ENCODE assay signal across 29 mouse cellular contexts in the genomic region with DNA sequence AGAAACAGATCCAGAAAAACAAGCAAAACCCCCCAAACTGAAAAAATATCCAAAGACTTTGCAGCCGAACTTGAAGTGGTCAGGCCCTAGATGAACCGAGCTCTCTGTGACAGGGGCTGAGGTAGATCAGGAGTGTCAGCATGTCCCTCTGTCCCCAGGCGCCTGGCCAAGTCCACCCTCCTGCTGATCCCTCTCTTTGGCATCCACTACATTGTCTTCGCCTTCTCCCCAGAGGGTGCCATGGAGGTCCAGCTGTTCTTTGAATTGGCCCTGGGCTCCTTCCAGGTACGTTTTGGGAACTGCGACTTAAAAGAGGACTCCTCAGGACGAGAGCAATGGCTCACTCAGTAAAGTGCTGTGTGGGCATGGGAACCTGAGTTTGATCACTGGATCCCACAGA. TPM values are rescaled to one million over a fixed set of nuclear protein-coding genes. Genes with fewer than 3 reads are reported as not detected.
A peak's percentile ranks its signal among the peaks of the same experiment; 100 is the strongest.
DNase-seq lines count a peak whose midpoint lies in the region; ATAC-seq and TF ChIP-seq lines count a peak whose summit lies in the region.
"Had no signal": no experiment of that assay in that cellular context is flagged by ENCODE, and none has a peak within 500 bp of the region (broad histone marks: within the 10 kb centered on the region; RNA-seq: fewer than 3 reads in every experiment).

No protein-coding gene starts in this region.

- no peak for DNase-seq in embryonic facial prominence, embryonic 10.5 days (ENCODE audit: low spot score)
- peak; percentile 27 for DNase-seq in left cerebral cortex, postnatal 4 days
- DNase-seq in left cerebral cortex, adult 9 months (ENCODE audit: low spot score in 2 of 2) = no peak
- peak; percentile 26 for DNase-seq in cerebellum, adult 8-10 months
- peak; percentile 53 to 62 for DNase-seq in cerebellum, postnatal 36 days
- DNase-seq: adrenal gland, postnatal 36 days; forebrain, postnatal 0 days; heart, postnatal 4 days; layer of hippocampus, postnatal 36 days; liver, embryonic 13.5 days; lung, adult 2 months; lung, postnatal 14 days; right cerebral cortex, postnatal 14 days; spleen, adult 18-20 months had no signal

- WGBS in embryonic facial prominence, embryonic 13.5 days = 74% methylated on average over 7 of the region's 7 CpGs
- 68% methylated on average over 7 of the region's 7 CpGs for WGBS in embryonic facial prominence, embryonic 10.5 days
- WGBS in intestine, postnatal 0 days = 80% methylated on average over 7 of the region's 7 CpGs

- TF ChIP-seq CTCF in intestine, postnatal 0 days (IDR thresholded peaks at IDR 0.05; ENCODE audit: low read depth) = no peak

- peaks cover 7% of the 10 kb centered on the region for H3K4me1 ChIP-seq in embryonic facial prominence, embryonic 13.5 days
- peaks cover 24% of the 10 kb centered on the region for H3K4me1 ChIP-seq in embryonic facial prominence, embryonic 10.5 days
- no peaks in the 10 kb centered on the region for H3K4me1 ChIP-seq in intestine, postnatal 0 days (replicated peaks; ENCODE audit: control insufficient read depth, insufficient read depth, low read length)
- H3K4me1 ChIP-seq: hindbrain, embryonic 15.5 days; liver, embryonic 13.5 days had no signal

- no peak overlapping the region for H3K9ac ChIP-seq in embryonic facial prominence, embryonic 13.5 days
- no peak overlapping the region for H3K9ac ChIP-seq in intestine, postnatal 0 days (ENCODE audit: low read depth, low read length)
- H3K9ac ChIP-seq: forebrain, postnatal 0 days; heart, embryonic 15.5 days; hindbrain, embryonic 15.5 days; liver, embryonic 13.5 days had no signal

- peak overlapping the region; percentile 8; the same call in 1 of the 2 replicates for H3K27ac ChIP-seq in embryonic facial prominence, embryonic 13.5 days
- H3K27ac ChIP-seq in embryonic facial prominence, embryonic 10.5 days (replicated peaks) = no peak overlapping the region
- no peak overlapping the region for H3K27ac ChIP-seq in intestine, postnatal 0 days (ENCODE audit: low read depth, low read length)
- H3K27ac ChIP-seq: heart, embryonic 15.5 days; hindbrain, embryonic 15.5 days; liver, embryonic 13.5 days had no signal

- no peaks in the 10 kb centered on the region for H3K27me3 ChIP-seq in embryonic facial prominence, embryonic 13.5 days
- no peaks in the 10 kb centered on the region for H3K27me3 ChIP-seq in embryonic facial prominence, embryonic 10.5 days (replicated peaks; ENCODE audit: low read depth, poor library complexity, severe bottlenecking)
- H3K27me3 ChIP-seq in intestine, postnatal 0 days (replicated peaks; ENCODE audit: control insufficient read depth, insufficient read depth, low read length) = no peaks in the 10 kb centered on the region
- H3K27me3 ChIP-seq: heart, embryonic 15.5 days; hindbrain, embryonic 15.5 days; liver, embryonic 13.5 days had no signal

- H3K36me3 ChIP-seq in embryonic facial prominence, embryonic 13.5 days = no peaks in the 10 kb centered on the region
- no peaks in the 10 kb centered on the region for H3K36me3 ChIP-seq in embryonic facial prominence, embryonic 10.5 days (replicated peaks)
- H3K36me3 ChIP-seq in intestine, postnatal 0 days (ENCODE audit: control insufficient read depth, insufficient read depth) = no peaks in the 10 kb centered on the region
- H3K36me3 ChIP-seq: heart, embryonic 15.5 days; hindbrain, embryonic 15.5 days; liver, embryonic 13.5 days had no signal

- no peak overlapping the region for H3K4me3 ChIP-seq in embryonic facial prominence, embryonic 13.5 days
- H3K4me3 ChIP-seq in embryonic facial prominence, embryonic 10.5 days = no peak overlapping the region
- H3K4me3 ChIP-seq in intestine, postnatal 0 days (ENCODE audit: low read depth, low read length) = no peak overlapping the region
- H3K4me3 ChIP-seq: heart, embryonic 15.5 days; hindbrain, embryonic 15.5 days; liver, embryonic 13.5 days had no signal

- no peaks in the 10 kb centered on the region for H3K9me3 ChIP-seq in embryonic facial prominence, embryonic 13.5 days
- H3K9me3 ChIP-seq in embryonic facial prominence, embryonic 10.5 days = no peaks in the 10 kb centered on the region
- no peaks in the 10 kb centered on the region for H3K9me3 ChIP-seq in intestine, postnatal 0 days (ENCODE audit: control insufficient read depth)
- H3K9me3 ChIP-seq: heart, embryonic 15.5 days; hindbrain, embryonic 15.5 days; liver, embryonic 13.5 days had no signal

- H3K4me2 ChIP-seq in embryonic facial prominence, embryonic 13.5 days = no peak overlapping the region
- H3K4me2 ChIP-seq in intestine, postnatal 0 days (replicated peaks; ENCODE audit: low read depth) = no peak overlapping the region
- H3K4me2 ChIP-seq: heart, embryonic 15.5 days; hindbrain, embryonic 15.5 days; liver, embryonic 13.5 days; midbrain, embryonic 11.5 days had no signal

- ATAC-seq in embryonic facial prominence, embryonic 13.5 days (ENCODE audit: insufficient number of reproducible peaks, insufficient read depth, low FRiP score, low TSS enrichment, low read depth) = no peak
- ATAC-seq in intestine, postnatal 0 days = no peak
- ATAC-seq in inflammation-experienced regulatory T-cells, adult 6 months = no peak
- ATAC-seq: forebrain, postnatal 0 days had no signal

- intact Hi-C loops in left cerebral cortex, postnatal 4 days (cut with DNase I) = no loop called here

RNA-seq across cellular contexts. Expression of gene Tmem37, which starts 17.6 kb away (rescaled TPM):
- 5.5 and 10.0 TPM in 2 replicates for polyA plus RNA-seq in embryonic facial prominence, embryonic 13.5 days (2015; fragmentation: Nextera tagmentation; extraction: Ambion mirVana)
- polyA plus RNA-seq in embryonic facial prominence, embryonic 10.5 days (2016; fragmentation: Nextera tagmentation; extraction: Ambion mirVana) = 5.2 and 7.2 TPM in 2 replicates
- total RNA-seq in left cerebral cortex, postnatal 4 days (2021) = 1 to 10 TPM; 1.4 to 1.8 TPM
- polyA plus RNA-seq in intestine, postnatal 0 days (2015; fragmentation: Nextera tagmentation; extraction: Ambion mirVana) = 593 and 673 TPM in 2 replicates
- polyA plus RNA-seq in inflammation-experienced regulatory T-cells, adult 6 months (2017; shearing (Covaris generic)) = 1 to 10 TPM in 1 of 3 experiments, under 1 TPM in 2; 0.86 to 4.5 (median 0.91) TPM
- total RNA-seq: neutrophil, adult 5-6 weeks had no signal

RNA-seq across cellular contexts. Expression of gene Sctr, which starts 49.5 kb away (rescaled TPM):
- polyA plus RNA-seq in embryonic facial prominence, embryonic 13.5 days (2015; fragmentation: Nextera tagmentation; extraction: Ambion mirVana) = 0.17 TPM in 1 of 2 replicates, not detected in the other
- 0.16 and 0.24 TPM in 2 replicates for polyA plus RNA-seq in embryonic facial prominence, embryonic 10.5 days (2016; fragmentation: Nextera tagmentation; extraction: Ambion mirVana)
- 1 to 10 TPM in 1 of 2 experiments, under 1 TPM in 1; 0.96 to 1.2 TPM for total RNA-seq in left cerebral cortex, postnatal 4 days (2021)
- 0.98 and 0.99 TPM in 2 replicates for polyA plus RNA-seq in intestine, postnatal 0 days (2015; fragmentation: Nextera tagmentation; extraction: Ambion mirVana)
- not detected for polyA plus RNA-seq in inflammation-experienced regulatory T-cells, adult 6 months (2017; shearing (Covaris generic))
- total RNA-seq: common myeloid progenitor, adult 5-6 weeks; megakaryocyte progenitor cell, adult 5-6 weeks; neutrophil, adult 5-6 weeks had no signal
- polyA plus RNA-seq: embryonic facial prominence, embryonic 11.5 days; heart, embryonic 15.5 days; liver, embryonic 13.5 days had no signal

RNA-seq across cellular contexts. Expression of gene Cfap221, which starts 59.2 kb away (rescaled TPM):
- polyA plus RNA-seq in embryonic facial prominence, embryonic 13.5 days (2015; fragmentation: Nextera tagmentation; extraction: Ambion mirVana) = not detected in 2 replicates
- polyA plus RNA-seq in embryonic facial prominence, embryonic 10.5 days (2016; fragmentation: Nextera tagmentation; extraction: Ambion mirVana) = not detected in 2 replicates
- total RNA-seq in left cerebral cortex, postnatal 4 days (2021) = under 1 TPM; 0.36 to 0.44 TPM
- polyA plus RNA-seq in intestine, postnatal 0 days (2015; fragmentation: Nextera tagmentation; extraction: Ambion mirVana) = 0.09 TPM in 1 of 2 replicates, not detected in the other
- not detected for polyA plus RNA-seq in inflammation-experienced regulatory T-cells, adult 6 months (2017; shearing (Covaris generic))
- total RNA-seq: adrenal gland, adult 18-20 months; common myeloid progenitor, adult 5-6 weeks; gastrocnemius, adult 8-10 months; heart, postnatal 4 days; megakaryocyte progenitor cell, adult 5-6 weeks; neutrophil, adult 5-6 weeks had no signal
- polyA plus RNA-seq: CD4-positive, CD25-positive, alpha-beta regulatory T cell, adult 4 months; embryonic facial prominence, embryonic 11.5 days; intestine, embryonic 16.5 days; liver, embryonic 13.5 days; stomach, embryonic 14.5 days had no signal

Comparison
In these comparisons a context has a peak if more than half of its experiments do, and no peak if none do; other contexts are left out.
1. DNase-seq: peak in left cerebral cortex, postnatal 4 days (single experiment), cerebellum, adult 8-10 months (single experiment) and cerebellum, postnatal 36 days (2 of 2); none in embryonic facial prominence, embryonic 10.5 days (single experiment) and left cerebral cortex, adult 9 months (0 of 2).
2. RNA of gene Tmem37, which starts 17.6 kb away (polyA plus RNA-seq): 593 to 673 TPM in intestine, postnatal 0 days; 5.2 to 7.2 TPM in embryonic facial prominence, embryonic 10.5 days, 5.5 to 10.0 TPM in embryonic facial prominence, embryonic 13.5 days and 0.86 to 4.5 TPM in inflammation-experienced regulatory T-cells, adult 6 months; every median in the first group is over 10 times any median in the second.